Mouse (Mus musculus) kidney, adult 11 months (tissue): Measurements from ENCODE around the gene Gm10837.

ENCODE experiments used
- DNase-seq: peaks from one replicate; pipeline ENCODE4 v3.0.0; 2022

The Gm10837 gene

GRCm38 (mm10) chr14:122535986-122536385, 45.6 kb downstream of the Gm10837 start:
- no peak for DNase-seq
